Comparison of ENCODE assay signal across 24 mouse cellular contexts in the genomic region with DNA sequence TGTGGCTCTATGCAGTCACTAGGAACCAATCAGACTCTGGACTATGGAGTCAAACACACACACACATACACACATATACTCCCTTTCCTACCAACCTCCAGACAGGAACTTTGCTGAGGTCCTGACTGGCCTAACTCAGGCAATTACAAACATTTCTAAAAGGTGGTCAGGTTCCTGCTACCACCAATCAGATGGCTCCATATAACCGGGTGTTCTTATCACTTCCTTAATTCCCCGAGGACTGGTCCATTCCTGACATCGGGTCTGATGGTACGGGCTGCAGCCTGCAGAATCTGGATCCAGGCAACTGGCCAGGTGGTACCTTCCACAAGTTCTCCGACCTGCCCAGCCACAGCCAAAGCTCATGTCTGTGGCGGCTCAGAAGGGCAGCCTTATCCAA.
"Had no signal": no experiment of that assay in that cellular context is flagged by ENCODE, and none has a peak within 500 bp of the region (broad histone marks: within the 10 kb centered on the region; RNA-seq: fewer than 3 reads in every experiment).

No protein-coding gene starts in this region.

- H3K4me1 ChIP-seq: embryonic facial prominence, embryonic 10.5 days; embryonic facial prominence, embryonic 12.5 days; embryonic facial prominence, embryonic 13.5 days; embryonic facial prominence, embryonic 15.5 days; forebrain, embryonic 10.5 days; forebrain, embryonic 12.5 days had no signal

- H3K4me2 ChIP-seq: embryonic facial prominence, embryonic 12.5 days; embryonic facial prominence, embryonic 13.5 days; embryonic facial prominence, embryonic 15.5 days; forebrain, embryonic 12.5 days; forebrain, embryonic 13.5 days; forebrain, embryonic 15.5 days had no signal

- H3K27ac ChIP-seq: embryonic facial prominence, embryonic 10.5 days; embryonic facial prominence, embryonic 12.5 days; embryonic facial prominence, embryonic 13.5 days; embryonic facial prominence, embryonic 15.5 days; forebrain, embryonic 10.5 days; forebrain, embryonic 12.5 days; forebrain, embryonic 13.5 days; forebrain, embryonic 15.5 days; gastrocnemius, adult 2 months; heart, adult 2 months had no signal

- ATAC-seq: forebrain, embryonic 13.5 days; forebrain, embryonic 14.5 days; forebrain, embryonic 15.5 days; forebrain, embryonic 16.5 days had no signal

- DNase-seq: cerebellum, adult 2 months; cerebellum, adult 8-10 months; cerebellum, adult 9-10 months; cerebellum, adult 9-11 months; cerebellum, postnatal 36 days; embryo, embryonic 11 days; gastrocnemius, adult 2 months; gastrocnemius, postnatal 10 days; gastrocnemius, postnatal 14 days; gastrocnemius, postnatal 25 days; gastrocnemius, postnatal 36 days; heart, adult 18-20 months; heart, adult 2 months had no signal

- H3K9me3 ChIP-seq: embryonic facial prominence, embryonic 10.5 days; embryonic facial prominence, embryonic 12.5 days; embryonic facial prominence, embryonic 13.5 days; embryonic facial prominence, embryonic 15.5 days; forebrain, embryonic 10.5 days; forebrain, embryonic 12.5 days; forebrain, embryonic 13.5 days; forebrain, embryonic 15.5 days had no signal

- H3K27me3 ChIP-seq: embryonic facial prominence, embryonic 12.5 days; embryonic facial prominence, embryonic 13.5 days; embryonic facial prominence, embryonic 15.5 days; forebrain, embryonic 13.5 days; forebrain, embryonic 15.5 days had no signal

- H3K4me3 ChIP-seq: embryonic facial prominence, embryonic 10.5 days; embryonic facial prominence, embryonic 12.5 days; embryonic facial prominence, embryonic 13.5 days; embryonic facial prominence, embryonic 15.5 days; erythroblast, embryonic 14.5 days; forebrain, embryonic 10.5 days; forebrain, embryonic 12.5 days; forebrain, embryonic 13.5 days; forebrain, embryonic 15.5 days; gastrocnemius, adult 2 months; heart, adult 2 months had no signal

- H3K36me3 ChIP-seq: embryonic facial prominence, embryonic 10.5 days; embryonic facial prominence, embryonic 12.5 days; embryonic facial prominence, embryonic 13.5 days; embryonic facial prominence, embryonic 15.5 days; forebrain, embryonic 10.5 days; forebrain, embryonic 12.5 days; forebrain, embryonic 15.5 days had no signal

- H3K9ac ChIP-seq: embryonic facial prominence, embryonic 12.5 days; embryonic facial prominence, embryonic 13.5 days; embryonic facial prominence, embryonic 15.5 days; forebrain, embryonic 12.5 days; forebrain, embryonic 13.5 days; forebrain, embryonic 15.5 days had no signal
